Mouse (Mus musculus) cerebellum, adult 9-10 months (tissue): ENCODE data around the gene Ccdc24.

Experiments
- DNase-seq: peaks from one replicate; pipeline ENCODE4 v3.0.0; 2022

Ccdc24 gene

DNA sequence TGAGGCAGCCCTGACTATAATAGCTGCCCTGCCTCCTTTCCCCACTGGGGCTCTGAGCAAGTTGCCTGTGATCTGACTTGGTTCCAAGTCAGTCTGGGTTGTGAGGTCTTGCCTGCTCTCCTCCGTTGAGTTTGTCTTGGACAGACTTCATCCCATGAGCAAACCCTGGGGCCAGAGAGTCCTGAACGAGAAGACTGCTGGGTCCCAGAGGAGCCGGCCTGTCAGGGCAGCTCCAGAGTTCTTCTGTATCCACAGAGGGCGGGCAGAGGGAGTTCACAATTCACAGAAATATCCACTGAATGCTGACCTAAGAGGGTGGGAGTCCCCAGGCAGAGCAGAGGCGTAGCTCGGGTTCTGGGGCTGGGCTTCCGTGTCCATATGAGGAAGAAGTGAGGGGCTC lies 21.5 kb downstream of the Ccdc24 start:
- DNase-seq = no peak

DNA sequence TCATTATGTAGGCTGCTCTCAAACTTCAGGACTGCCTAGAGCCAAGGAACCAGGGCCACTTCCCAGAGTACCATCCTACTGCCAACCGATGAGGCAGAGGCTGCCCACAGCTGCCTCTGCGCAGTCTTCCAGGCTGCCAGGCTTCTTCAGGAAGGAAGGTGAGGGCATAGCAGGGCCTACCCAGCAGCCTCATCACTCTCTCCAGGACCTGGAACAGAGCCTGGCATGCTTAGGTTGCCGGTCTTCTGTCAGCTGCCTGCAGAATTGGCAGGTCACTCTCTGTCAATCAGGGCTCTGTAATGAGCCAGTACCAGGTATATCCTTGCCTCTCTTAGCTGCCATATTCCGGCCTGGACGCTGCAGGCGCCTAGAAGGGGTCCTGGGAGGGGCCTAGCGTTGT lies 22.2 kb downstream of the Ccdc24 start:
- no peak for DNase-seq

DNA sequence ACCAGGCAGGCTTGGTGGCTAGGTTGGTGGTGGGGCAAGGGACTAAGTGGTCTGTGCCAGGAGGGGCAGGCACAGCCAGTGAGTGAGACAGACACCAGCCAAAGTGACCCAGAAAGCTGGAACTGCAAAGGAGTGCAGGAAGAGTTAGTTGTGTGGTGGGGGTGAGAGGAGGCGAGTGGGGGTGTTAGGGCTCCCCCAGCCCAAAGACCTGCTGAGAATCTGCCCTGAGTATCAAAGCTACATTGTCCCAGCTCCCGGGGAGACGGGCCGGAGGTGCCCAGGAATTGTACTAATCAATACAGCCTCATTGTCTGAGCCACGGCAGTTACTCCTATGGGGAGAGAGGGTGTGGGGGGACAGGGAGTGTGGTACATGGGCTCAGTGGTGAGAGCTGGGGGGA lies 22.9 kb downstream of the Ccdc24 start:
- DNase-seq = no peak

DNA sequence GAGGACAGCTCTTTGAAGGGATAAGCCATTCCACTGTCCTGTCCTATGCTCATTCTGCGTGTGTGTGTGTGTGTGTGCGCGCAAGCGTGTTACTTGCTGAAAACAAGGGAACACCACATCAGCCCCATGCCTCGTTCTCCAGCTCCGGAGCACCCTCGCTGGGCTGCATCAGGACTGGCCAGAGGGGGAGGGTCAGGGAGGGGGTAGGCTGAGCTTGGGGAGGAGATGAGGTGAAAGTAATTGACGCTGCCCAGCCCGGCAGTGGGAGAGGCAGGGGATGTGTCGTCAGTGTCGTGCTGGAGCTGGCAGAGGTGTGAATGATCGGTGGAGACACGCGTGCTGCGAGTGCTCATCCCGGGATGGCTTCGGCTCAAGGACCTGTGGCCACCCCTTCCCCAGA lies 23.3 kb downstream of the Ccdc24 start:
- no peak for DNase-seq

DNA sequence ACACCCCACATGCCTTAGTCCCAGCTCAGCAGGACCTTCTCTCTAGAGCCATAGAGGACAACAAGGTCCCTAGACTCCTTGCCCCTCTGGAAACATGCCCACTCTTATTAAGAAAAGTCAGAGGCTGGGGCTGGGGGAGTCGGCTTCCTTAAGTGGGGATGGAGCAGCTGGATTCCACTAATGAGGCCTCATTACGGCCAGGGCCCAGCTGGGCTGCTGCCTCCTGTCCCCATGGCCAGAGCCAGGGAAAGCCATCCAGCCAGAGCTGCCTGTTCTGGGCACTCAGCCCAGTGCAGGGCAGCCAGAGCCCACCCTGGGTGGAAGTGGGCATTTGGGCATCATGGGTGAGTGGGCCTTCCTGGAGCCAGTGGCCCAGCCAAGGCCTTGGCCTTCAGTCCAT lies 25.3 kb downstream of the Ccdc24 start:
- no peak for DNase-seq

DNA sequence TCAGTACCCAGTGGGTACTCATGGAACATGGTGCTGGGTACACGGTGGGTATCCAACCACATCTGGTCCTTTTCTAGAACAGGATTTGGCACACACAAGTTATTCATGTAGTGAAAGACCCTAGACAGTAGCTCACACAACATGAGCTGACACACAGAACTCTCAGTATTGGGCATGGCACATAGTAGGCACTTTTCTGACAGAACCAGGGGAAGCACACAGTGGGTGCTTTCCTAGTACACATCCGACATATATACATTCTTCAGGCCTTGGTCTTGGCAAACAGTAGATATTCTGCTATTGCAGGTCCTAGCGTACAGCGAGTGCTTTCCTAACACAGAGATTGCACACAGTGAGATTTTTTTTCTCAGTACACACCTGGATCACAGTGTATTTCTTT lies 26.1 kb downstream of the Ccdc24 start:
- no peak for DNase-seq

DNA sequence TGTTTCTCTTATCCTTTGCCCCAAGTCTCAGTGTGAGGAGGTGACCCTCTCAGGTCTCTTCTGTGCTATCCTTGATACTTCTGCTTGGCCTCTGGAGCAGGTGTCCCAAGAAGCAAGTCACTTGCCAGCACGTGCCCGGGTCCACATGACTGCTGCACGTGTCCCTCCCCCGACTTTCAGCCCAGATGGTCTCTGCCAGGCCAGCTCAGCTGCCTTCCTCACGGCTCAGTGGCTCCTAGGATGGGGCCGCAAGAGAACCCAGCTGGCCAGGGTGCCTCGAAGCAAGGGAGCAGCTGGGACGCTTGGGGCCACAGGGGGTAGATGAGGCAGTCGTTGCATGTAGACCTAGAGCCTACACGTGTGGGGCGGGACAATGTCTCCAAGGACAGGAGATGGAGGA lies 27.0 kb downstream of the Ccdc24 start:
- DNase-seq = no peak

DNA sequence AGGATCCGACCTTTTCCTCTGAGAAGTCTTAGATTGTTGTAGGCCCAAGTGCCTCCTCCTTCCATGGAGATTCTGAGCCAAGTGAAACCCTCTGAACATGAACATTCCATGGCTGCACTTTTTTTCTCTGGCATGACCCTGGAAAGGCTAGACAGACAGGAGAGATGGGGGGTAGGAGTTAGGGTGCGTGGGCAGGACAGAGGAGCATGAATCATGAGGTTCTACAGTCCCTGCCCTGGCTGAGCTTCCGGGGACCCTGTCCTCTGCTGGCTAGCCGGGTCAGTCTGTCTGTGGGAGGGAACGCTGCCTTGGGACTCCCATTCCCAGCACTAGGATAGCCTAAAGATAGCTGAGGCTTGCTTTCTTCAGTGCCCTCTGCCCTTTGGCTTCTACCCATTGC lies 27.9 kb downstream of the Ccdc24 start:
- DNase-seq = no peak

DNA sequence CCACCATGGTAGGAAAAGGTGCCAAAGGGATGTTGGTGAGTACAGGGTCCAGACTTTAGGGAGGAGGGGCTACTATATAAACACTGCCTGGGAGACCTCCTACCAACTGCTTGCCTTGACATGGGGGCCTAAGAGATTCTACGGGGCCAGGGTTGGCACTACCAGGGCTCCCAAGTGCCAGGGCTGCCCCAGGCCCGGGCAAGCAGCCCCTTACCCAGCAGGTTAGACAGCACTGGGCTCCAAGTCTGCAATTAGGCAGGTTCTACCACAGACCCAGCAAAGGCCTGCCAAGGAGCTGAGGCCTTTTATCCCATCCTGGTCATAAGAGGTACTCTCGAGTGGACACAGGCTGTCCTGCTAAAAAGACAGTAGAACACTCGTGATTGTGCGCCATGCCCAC lies 29.3 kb downstream of the Ccdc24 start:
- DNase-seq = no peak

DNA sequence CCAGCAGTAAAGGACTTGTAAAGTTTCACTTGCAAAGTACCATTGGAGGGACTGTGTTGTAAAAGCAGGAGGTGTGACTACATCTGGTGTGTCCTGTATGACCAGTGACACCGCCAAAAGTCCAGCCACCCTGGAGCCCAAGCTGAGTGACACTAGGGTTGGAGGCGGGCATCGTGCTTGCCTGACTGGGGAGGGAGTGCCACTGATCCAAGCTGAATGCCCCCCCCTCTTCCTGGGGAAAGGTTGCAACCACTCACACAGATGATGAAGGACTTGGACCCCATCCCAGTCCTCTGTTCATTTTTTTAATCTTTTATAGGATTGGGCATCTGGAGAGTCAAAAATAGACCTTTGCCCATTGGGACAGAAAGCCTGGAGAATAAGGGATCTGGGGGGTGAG lies 30.8 kb downstream of the Ccdc24 start:
- DNase-seq = no peak

DNA sequence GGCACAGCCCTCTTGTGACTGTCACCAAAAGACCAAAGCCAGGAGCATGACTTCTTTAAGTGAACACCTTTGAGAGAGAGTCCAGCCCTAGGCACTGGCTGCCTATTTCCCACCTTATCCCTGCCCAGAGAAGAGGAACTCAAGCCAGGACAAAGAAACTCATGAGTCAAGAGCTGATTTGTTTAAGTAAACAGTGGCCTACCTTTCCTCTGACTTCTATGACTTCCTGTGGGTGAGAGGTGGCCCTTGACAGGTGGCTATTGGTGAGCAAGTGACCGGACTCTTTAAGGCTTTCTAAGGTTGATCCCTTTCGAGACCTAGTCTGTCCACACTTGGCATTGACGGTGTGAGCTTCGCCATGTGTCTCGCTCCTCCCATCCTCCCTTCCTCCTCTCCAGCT lies 31.5 kb downstream of the Ccdc24 start:
- no peak for DNase-seq

DNA sequence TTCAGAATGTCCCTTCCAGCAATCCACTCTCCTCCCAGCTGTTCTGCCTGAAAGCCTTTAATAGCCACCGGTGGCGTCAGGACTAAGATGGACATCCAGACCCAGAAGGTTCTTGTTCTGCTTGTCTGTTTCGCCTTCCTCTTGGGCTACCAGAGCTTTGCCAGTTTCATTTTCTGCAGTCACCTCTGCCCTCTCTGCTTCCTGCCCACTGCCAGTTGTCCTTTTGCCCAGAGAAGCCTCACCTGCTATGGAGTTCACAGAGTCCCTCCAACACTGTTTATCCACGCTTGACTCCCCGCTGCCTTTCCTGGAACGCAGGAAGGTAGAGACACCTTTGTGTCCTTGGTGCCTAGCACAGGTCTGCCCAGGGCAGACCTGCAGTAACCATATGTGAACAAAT lies 33.0 kb downstream of the Ccdc24 start:
- DNase-seq = no peak

DNA sequence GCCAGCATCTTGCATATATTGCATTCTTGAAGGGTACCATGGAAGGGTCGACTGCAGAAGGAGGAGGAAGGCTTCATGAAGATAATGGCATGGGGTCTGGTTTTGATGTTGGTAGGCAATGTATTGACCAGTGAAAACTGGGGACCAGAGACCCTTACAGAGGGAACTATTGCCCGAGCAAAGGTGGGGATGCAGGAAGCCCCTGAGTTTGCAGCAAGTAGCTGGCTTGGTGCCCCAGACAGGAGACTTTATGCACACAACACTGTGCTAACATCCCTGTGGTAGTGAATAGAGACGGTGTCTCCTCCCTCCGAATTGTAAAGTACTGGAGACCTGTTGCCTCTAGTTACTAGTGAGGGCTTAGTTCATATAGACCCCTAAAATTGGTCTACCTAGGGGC lies 35.1 kb downstream of the Ccdc24 start:
- peak; percentile 49 for DNase-seq

DNA sequence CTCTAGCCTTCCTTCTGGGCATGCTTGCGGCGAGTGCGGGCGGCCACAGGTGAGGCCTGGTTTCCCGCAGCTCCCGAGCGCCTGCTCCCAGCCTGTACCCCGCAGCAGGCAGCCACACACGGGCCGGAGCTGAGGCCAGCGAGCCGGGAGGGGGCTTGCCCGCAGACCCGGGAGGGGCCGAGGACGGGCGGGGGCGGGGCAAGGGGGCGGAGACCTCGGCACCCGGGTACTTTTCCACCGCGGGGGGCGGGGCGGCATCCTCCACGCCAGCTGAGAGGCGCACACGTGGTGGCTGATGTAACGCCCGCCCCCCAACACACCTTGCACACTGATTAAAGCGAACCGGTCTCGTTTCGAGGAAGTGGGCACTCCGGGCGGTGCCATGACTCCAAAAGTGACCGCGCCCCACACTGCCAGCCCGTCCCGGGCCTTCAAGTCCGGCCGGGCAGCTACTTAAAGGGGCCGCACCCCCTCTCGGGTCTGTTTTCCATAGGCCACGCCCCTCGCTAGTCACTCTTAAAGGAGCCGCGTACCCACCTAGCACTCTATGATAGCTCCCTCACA lies 36.1 kb downstream of the Ccdc24 start:
- DNase-seq = peak; percentile 92

DNA sequence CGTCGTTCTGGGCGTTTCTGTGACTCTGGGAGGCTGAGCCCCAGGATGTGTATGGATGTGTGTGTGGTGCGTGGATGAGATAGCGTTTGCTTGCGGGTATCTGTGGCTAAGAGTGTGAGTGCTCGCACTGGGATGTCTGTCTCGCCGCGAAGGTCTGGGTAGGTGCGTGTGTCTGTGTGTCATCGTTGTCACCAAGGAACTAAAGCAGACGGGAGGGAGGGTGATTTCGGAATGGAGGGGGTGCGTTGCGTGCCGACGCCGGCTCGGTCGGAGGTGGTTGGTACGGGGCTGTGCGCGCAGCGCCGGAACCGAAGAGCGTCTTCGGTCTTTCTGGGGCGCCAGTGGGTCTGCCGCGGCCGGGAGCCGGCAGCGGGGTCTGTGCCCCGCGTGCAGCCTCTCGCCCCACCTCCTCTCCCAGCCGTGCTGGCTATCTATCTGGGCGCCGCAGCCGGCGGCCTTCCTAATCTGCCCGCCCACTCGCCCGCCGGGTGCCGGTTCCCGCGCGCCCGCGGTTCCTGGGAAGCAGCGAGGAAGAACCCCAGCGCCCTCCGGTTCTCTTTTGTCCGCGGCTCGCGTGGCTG lies 36.7 kb downstream of the Ccdc24 start:
- DNase-seq = peak; percentile 55

DNA sequence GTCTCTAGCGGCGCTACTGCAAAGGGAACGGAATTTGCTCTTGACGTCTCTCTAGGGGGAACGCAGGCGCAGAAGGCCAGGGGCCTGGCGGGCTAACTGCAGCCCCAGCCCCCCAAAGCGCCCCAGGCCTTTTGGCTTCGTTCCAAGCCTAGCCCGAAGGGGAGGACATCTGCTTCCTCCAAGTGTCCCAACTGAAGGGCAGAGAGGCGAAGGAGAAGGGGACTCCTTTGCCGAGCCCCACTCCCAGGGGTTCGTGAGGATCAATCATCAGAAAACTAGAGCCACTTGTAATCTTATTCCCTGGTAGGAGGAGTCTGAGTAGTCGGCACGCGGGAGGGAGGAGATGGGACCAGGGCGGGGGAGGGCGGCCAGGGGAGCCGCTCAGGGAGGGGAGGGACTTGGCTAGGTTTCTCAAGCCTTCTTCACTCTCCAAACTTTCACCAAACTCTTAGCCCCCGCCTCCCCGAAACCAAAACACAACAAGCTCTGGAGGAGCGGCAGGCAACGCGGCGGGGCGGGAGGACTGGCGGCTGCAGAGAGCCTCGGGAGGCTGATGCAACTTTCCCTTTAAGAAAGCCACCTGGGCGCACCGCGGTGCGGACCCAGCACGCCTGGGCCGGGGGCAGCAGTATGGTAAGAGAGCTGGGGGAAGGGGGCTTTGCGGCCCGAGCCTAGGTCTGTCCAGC lies 37.4 kb downstream of the Ccdc24 start:
- peak; percentile 65 for DNase-seq

DNA sequence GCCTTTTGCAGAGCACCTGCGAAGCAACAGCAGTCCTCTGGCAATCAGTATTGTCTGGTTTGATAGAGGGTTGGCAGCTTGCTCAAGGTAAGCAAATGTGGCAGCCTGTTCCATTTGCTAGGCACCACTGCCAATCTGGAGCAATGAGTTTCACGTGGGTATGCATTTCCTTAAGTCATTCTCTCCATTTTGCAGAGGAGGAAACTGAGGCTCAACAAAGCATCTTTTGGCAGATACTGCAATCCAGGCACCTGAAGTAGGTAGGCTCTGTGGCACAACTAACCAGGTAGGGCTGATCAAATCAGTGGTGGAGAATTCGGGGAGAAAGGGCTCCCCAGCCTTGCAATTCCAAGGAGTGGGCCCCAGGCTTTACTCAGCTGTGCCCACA lies 37.9 kb downstream of the Ccdc24 start, which contains the start of gene Slc6a9:
TSS of gene Slc6a9 (plus strand) at position 50 of the 388 bp plus-strand sequence.
- no peak for DNase-seq

DNA sequence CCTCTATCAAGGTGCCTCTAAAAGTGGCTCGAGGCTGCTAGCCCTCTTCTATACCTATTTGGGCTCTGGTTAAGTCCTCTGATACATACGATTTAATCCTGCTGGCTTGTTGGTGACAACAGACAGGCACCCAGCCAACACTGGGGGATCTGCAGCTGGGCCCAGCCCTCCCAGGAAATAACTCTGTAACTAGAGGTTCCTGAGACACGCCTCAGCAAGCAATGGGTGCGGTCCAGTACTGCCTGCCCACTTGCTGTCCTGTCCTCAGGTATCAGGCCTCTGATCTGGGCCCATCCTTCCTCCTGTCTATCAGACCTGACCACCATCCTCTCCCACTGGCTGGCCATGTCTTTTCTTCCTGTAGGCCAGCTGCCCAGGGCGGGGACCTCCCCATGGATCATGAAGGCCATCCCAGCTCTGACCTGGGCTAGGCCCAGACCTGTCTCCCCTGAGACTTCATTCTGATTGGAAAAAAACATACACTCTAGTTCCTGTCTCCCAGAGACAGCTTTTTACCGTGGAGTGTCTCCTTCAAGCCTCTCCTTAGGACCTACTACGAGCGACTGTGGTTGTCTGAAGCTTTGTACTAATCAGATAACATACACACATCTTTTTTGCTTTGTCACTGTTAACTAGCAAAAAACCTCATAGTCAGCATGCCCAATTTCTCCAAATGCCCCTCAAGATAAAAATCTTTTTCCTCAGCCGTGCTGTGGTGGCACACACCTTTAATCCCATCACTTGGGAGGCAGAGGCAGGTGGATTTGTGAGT lies 40.3 kb downstream of the Ccdc24 start:
- no peak for DNase-seq

DNA sequence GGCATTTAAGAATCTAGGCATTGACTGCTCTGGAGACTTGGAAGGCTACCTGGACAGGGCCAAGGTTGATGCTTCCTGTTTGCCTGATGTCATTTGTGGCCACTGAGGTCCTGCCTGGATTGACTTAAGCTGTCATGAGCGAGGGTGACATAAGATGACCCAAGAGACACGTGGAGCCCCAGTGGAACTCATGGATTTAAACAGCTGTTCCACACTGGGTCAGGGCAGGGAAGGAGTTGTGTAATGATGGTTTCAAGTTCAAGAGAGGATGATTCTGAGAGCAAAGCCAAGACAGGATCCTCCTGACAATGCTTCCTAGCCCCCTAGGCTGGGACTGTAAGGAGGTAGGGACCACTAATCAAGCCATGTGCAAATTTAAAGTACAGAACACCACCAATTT lies 40.9 kb downstream of the Ccdc24 start:
- no peak for DNase-seq

DNA sequence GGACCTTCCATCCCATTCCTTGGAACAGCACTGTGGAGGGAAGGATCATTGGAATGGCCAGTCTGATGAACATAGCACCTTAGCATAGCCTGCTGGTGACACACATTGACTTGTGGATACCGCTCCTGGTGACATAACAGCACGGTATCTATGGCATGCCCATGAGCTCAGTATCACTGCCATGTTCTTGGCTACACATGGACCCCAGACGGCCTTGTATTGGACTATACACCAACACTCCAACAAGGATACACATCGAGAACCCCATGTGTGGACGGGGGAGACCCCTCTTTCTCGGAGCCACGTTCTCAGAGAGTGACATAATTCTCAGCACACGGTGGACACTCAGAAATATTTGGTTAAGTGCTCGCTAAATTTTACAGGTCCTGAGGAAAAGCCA lies 41.6 kb downstream of the Ccdc24 start:
- DNase-seq = no peak

DNA sequence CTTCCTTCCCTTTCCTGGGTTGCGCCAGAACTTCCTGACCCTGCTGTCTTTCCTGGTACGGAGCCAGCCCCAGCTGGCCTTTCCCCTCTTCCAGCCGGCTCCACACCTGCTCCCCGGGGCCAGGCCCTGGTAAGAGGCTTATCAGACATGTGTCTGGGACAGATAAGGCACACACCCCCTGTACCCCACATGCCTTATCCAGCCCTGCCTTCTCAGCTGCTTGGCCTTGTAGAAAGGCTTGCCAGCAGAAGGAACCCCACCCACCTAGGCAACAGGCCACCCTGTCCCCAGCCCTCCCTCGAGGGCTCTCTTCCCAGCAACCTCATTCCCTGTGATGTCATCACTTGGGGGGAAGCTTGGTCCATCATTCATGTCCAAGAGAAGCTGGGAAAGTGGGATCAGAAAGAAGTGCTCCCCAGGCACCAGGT lies 42.2 kb downstream of the Ccdc24 start:
- no peak for DNase-seq

DNA sequence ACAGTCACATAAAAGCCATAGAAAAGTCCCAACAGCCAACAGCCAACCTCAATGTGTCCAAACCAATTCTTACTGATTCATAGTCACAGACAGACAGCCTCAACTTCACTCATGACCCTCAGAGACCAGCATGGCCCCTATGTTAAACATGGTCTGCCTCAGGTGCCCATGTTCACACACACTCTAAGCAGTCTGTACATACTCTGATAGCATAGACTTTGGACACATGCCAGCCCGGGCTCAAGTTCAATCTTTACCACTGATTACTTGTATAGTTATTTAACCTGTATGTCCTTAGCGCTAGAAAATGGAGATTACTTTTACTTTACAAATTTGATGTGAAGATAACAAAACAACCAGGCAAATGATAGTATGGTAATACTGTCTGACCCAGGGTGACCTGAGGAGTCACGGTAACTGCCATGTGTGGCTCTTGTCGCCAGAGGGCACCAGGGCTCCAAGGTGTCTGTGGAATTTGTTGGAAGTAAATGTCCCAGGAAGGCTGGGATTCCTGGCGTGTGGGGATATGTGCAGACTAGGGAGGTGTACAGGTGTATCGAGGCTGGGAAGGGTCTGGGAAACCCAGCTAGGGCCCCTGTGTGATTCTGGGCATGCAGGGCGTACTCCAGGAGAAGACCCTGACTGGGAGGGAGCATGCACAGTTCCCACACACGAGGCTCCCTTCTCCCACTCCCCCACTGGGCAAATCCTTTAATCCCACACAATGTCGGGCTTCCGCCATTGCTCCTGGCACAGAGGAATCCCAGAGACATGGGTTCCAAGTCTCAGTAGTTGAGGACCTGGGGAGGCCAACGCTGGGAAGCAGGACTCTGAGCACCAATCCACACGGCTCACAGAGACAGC lies 42.9 kb downstream of the Ccdc24 start:
- DNase-seq = peak; percentile 84

DNA sequence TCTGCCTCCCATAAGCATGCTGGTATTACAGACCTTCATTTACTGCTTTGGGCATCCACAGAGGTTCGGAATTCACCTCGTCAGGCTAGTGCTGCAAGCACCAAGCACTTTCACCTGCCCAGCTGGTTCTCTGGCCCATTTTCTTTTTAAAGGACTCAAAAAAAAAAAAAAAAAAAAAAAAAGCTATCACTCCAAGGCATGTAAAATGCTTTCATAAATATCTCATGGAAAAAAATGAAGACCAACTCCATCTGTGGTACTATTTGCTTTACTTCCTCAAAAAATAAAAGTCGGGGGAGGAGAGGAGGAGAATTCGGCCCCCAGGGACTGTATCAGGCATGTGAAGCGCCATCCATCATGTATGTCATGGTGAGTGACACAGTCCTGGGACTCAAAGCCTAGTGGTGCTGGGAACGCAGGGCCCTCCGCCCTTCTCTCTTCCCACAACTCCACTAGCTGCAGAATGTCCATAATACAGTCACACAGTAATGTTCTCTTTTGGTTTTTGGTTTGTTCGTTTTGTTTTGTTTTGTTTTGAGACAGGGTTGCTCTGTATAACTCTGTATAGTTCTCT lies 43.7 kb downstream of the Ccdc24 start:
- DNase-seq = no peak
